Mouse (Mus musculus): ENCODE results near the gene Cd48.

DNA sequence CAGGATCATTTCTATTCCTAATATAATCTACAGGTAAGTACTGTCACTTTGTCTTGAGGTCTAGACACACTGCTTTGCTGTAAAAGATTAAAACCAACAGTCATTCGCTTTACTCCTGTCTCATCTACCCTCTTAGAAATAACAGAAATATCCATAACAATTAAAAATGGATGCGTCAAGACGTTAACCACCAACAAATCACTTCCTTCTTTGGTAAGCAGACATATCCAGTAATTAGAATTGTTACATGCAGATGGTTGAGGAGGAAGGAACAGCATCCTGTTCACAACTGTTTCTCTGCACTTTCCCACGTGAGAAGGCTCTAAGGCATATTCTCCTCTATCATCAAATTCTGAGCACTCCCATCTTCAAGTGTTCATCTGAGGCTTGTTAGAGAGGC lies 5.5 kb downstream of the Cd48 start:
- TF ChIP-seq CTCF (conservative IDR thresholded peaks at IDR 0.05; ENCODE audit: low read length), result no peak
- TF ChIP-seq NANOG (IDR thresholded peaks at IDR 0.05; ENCODE audit: borderline replicate concordance, low read length), result no peak
- TF ChIP-seq POU5F1 (IDR thresholded peaks at IDR 0.05; ENCODE audit: borderline replicate concordance, low read length), result no peak
